Mouse (Mus musculus) brain, embryonic 14.5 days (tissue): Measurements from ENCODE around the gene Emilin3. TPM values are rescaled to one million over a fixed set of nuclear protein-coding genes. Genes with fewer than 3 reads are reported as not detected.

Experiments
- DNase-seq: peaks from one replicate; pipeline ENCODE4 v3.0.0-alpha.2; 2011; ENCODE audit warnings: low read depth
- CTCF ChIP-seq: fragments of 200-500 bp; IDR thresholded peaks from 2 replicates; pipeline ENCODE4 v1.5.1; 2012; ENCODE audit warnings: inconsistent platforms, mild to moderate bottlenecking, moderate library complexity, borderline replicate concordance; ENCODE audit not compliant: insufficient read depth, insufficient read length; ENCODE audit errors: extremely low read depth
- POLR2A ChIP-seq: fragments of 200-500 bp; IDR thresholded peaks from 2 replicates; pipeline ENCODE4 v1.6.1; 2012; ENCODE audit warnings: mild to moderate bottlenecking, inconsistent platforms, borderline replicate concordance; ENCODE audit not compliant: poor library complexity, insufficient read depth, insufficient read length, severe bottlenecking; ENCODE audit errors: extremely low read depth
- polyA plus RNA-seq: library from polyadenylated mRNA; depleted of rRNA; stranded (reverse); fragments of >200 nt; gene quantifications from 2 replicates; pipeline ENCODE4 v1.2.3, GENCODE M21; 2012

The Emilin3 gene
- polyA plus RNA-seq, 1 experiment: 3.9 TPM

DNA sequence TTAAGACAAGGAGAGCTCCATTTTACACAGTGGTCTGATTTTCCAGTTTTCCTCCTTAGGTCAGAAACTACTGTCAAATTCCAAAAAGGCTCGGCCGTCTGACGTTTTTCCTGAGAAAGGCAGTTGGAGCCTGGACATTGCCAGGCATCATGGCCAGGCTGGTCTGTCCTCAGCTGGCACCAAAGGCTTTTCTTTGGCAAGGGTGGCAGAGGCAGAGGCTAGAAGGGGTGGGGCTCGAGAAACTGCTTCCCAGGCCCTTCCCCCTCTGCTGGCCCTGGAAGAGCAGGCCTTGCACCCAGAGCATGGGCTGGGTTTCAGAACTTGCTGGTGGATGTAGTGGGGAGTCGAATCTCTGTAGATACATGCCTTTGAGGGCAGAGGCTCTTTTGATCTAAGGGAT lies 29.7 kb downstream of the Emilin3 start:
- no peak for DNase-seq
- no peak for TF ChIP-seq POLR2A
- TF ChIP-seq CTCF: no peak

DNA sequence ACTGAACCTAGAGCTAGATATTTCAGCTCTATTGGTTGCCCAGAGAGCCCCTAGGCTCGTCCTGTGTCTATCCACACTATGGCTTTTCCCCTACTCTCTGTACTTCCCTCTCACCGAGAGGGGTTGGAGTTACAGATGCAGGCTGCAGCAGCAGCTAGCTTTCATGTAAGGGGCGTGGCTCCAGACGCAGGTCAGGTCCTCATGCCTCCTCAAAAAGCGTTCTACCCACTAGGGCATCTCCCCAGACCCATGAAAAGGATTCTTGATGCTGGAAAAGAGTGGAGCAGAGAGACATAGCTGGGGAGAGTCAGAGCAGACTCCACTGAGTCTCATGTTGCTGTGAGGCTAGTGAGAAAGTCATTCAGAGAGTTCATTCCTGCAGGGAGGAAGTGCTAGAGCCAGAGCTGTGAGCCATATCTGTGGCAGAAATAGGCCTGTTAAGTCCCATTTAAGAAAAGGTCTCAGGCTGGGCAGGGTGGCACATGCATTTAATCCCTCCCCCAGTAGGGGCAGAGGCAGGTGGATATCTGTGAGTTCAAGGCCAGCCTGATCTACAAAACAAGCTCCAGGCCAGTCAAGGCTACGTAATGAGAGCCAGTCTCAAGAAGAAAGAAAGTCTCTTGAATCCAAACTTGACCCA lies 30.5 kb downstream of the Emilin3 start:
- DNase-seq: no peak
- TF ChIP-seq CTCF: no peak

- DNase-seq: peak; percentile 15
- no peak for TF ChIP-seq POLR2A
- no peak for TF ChIP-seq CTCF
Measured at GRCm38 (mm10) chr2:160880453-160881195, 31.5 kb downstream of the Emilin3 start, which contains the start of gene Lpin3. Lpin3 (plus strand) TSS chr2:160880670.

- no peak for DNase-seq
- no peak for TF ChIP-seq POLR2A
- peak; percentile 28; the same call in 1 of the 2 replicates for TF ChIP-seq CTCF
Measured at GRCm38 (mm10) chr2:160876115-160876514, 36.0 kb downstream of the Emilin3 start.

DNA sequence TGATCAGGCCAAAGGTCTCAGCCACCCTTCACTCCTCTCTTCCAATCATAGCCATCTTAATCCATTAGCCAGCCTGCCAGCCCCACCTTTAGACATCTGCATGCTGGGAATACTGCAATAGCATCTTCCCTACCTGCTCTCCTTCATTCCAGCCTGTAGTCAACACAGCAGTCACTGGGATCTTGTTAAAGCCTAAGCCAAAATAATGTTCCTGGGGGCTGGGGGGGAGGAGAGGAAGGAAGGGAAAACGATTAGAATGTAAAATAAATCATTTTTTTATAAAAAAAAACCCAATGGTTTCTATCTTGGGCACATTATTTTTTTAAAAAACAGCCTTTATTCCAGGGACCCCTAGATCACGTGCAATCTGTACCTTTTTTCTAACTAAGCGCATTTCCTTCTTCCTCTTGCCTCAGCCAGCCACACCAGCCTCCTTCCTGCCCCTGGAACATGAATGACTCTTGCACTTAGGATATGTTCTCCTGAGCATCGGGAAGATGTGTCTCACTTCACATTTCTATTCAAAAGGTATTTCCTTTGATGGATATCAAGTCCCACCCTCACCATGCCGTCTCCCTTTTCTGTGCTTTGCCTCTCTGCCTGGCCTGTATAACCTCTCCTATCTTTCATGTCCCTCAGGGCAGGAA lies 37.8 kb downstream of the Emilin3 start:
- no peak for DNase-seq
- TF ChIP-seq CTCF (no peak), POLR2A (no peak)

GRCm38 (mm10) chr2:160872890-160873382 lies 39.2 kb downstream of the Emilin3 start, which contains the start of gene Zhx3:
Zhx3 (minus strand) TSS chr2:160872998.
- peak; percentile 98 for DNase-seq
- TF ChIP-seq POLR2A (peak; percentile 57; the same call in 1 of the 2 replicates), CTCF (no peak)

GRCm38 (mm10) chr2:160872395-160872794 lies 39.7 kb downstream of the Emilin3 start:
- peak; percentile 87 for DNase-seq
- TF ChIP-seq POLR2A (no peak), CTCF (no peak)

- no peak for DNase-seq
- TF ChIP-seq POLR2A (no peak), CTCF (no peak)
Measured at GRCm38 (mm10) chr2:160871310-160871709, 40.8 kb downstream of the Emilin3 start.

DNA sequence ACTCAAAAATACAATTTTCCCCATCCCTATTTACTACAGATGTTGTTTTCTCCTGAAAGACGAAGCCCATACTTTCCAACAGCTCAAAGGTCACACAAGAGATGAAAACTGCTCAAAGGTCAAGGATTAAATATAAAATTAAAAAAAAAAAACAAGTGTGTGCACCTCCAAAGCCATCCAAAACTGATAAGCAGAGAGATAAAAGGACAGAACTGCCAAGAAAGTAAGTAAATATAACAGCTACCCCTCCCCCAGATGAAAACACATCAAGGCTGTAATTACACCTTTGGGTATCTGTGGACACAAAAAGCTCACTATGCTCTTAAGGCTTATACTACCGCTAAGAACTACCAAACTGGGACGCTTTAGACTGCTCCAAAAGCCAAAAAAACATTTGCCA lies 42.7 kb downstream of the Emilin3 start:
- no peak for DNase-seq
- TF ChIP-seq CTCF: no peak
- TF ChIP-seq POLR2A: no peak

- TF ChIP-seq POLR2A (no peak), CTCF (no peak)
Measured at GRCm38 (mm10) chr2:160865266-160865665, 46.9 kb downstream of the Emilin3 start.

GRCm38 (mm10) chr2:160864112-160864511 lies 48.0 kb downstream of the Emilin3 start:
- no peak for DNase-seq
- TF ChIP-seq POLR2A: no peak
- TF ChIP-seq CTCF: no peak

More at GRCm38 (mm10) chr2:160865266-160865665, 46.9 kb downstream of the Emilin3 start:
- DNase-seq: peak; percentile 52
